Mouse (Mus musculus) ovary, postnatal 10 days (tissue): ENCODE data around the gene Orai1.
A peak's percentile ranks its signal among the peaks of the same experiment; 100 is the strongest.
"Not testable (repeated sequence)": the region's sequence is repeated elsewhere in the genome, so short reads cannot be mapped to it uniquely, and the experiment has no call there.

ENCODE experiments used
- DNase-seq: peaks from one replicate; pipeline ENCODE4 v3.0.0; 2022; ENCODE audit warnings: low spot score

Orai1 gene

GRCm38 (mm10) chr5:123014753-123015701 is at the start of gene Orai1:
TSS of gene Orai1 (plus strand) at chr5:123015074.
- DNase-seq, result peak; percentile 84

GRCm38 (mm10) chr5:122965427-122965826 is 49.4 kb upstream of the Orai1 start:
- DNase-seq, result no peak

GRCm38 (mm10) chr5:122968322-122968721 is 46.6 kb upstream of the Orai1 start:
- DNase-seq, result peak; percentile 46

GRCm38 (mm10) chr5:122970056-122970455 is 44.8 kb upstream of the Orai1 start:
- no peak for DNase-seq

- DNase-seq, result no peak
These were observed 43.4 kb upstream of the Orai1 start for GRCm38 (mm10) chr5:122971438-122971837.

GRCm38 (mm10) chr5:122972116-122972515 is 42.8 kb upstream of the Orai1 start:
- no peak for DNase-seq

GRCm38 (mm10) chr5:122974701-122975100 is 40.2 kb upstream of the Orai1 start:
- not testable (repeated sequence) for DNase-seq

GRCm38 (mm10) chr5:122978970-122979369 is 35.9 kb upstream of the Orai1 start:
- no peak for DNase-seq

GRCm38 (mm10) chr5:122984483-122984882 is 30.4 kb upstream of the Orai1 start:
- DNase-seq, result no peak

- no peak for DNase-seq
These were observed 29.6 kb upstream of the Orai1 start for GRCm38 (mm10) chr5:122985276-122985675.

GRCm38 (mm10) chr5:122986091-122986493 is 28.8 kb upstream of the Orai1 start:
- no peak for DNase-seq

GRCm38 (mm10) chr5:122987211-122988020 is 27.5 kb upstream of the Orai1 start:
- DNase-seq, result no peak

GRCm38 (mm10) chr5:122988021-122988751 is 26.7 kb upstream of the Orai1 start:
- peak; percentile 41 for DNase-seq

- DNase-seq, result peak; percentile 58
These were observed 25.8 kb upstream of the Orai1 start for GRCm38 (mm10) chr5:122989001-122989525.

- no peak for DNase-seq
These were observed 25.1 kb upstream of the Orai1 start, which contains the start of gene Kdm2b for GRCm38 (mm10) chr5:122989551-122990330. TSS of gene Kdm2b (minus strand) at chr5:122989823.

GRCm38 (mm10) chr5:122990411-122991160 is 24.3 kb upstream of the Orai1 start:
- no peak for DNase-seq

- DNase-seq, result no peak
These were observed 23.4 kb upstream of the Orai1 start for GRCm38 (mm10) chr5:122991350-122992004.

GRCm38 (mm10) chr5:122993811-122994210 is 21.1 kb upstream of the Orai1 start:
- DNase-seq, result no peak

- DNase-seq, result peak; percentile 79
These were observed 20.5 kb upstream of the Orai1 start for GRCm38 (mm10) chr5:122994303-122994846.
